Mouse (Mus musculus) myocyte (in vitro differentiated cells): ENCODE data around the gene Metrnl.

Experiments used
- CEBPB ChIP-seq: IDR thresholded peaks from 2 replicates; pipeline ENCODE4 v1.6.1; 2011; ENCODE audit warnings: mild to moderate bottlenecking, moderate library complexity; ENCODE audit not compliant: poor library complexity, insufficient read depth, severe bottlenecking
- E2F4 ChIP-seq: IDR thresholded peaks from one replicate; pipeline ENCODE4 v1.6.1; 2011; ENCODE audit warnings: mild to moderate bottlenecking, control low read depth, moderate library complexity; ENCODE audit not compliant: insufficient read depth
- MAX ChIP-seq: IDR thresholded peaks from one replicate; pipeline ENCODE4 v1.6.1; 2011; ENCODE audit warnings: low read depth, mild to moderate bottlenecking, control low read depth
- MYOD1 ChIP-seq, 3 experiments: IDR thresholded peaks; one replicate each; pipeline ENCODE4 v1.6.1; 2011; ENCODE audit warnings: control low read depth in 2 of 3, low read depth in 2 of 3, mild to moderate bottlenecking in 2 of 3, moderate library complexity in 1 of 3; ENCODE audit not compliant: insufficient read length in 2 of 3, control insufficient read depth in 1 of 3
- MYOG ChIP-seq, 3 experiments: IDR thresholded peaks; one replicate each; pipeline ENCODE4 v1.6.1; 2011; ENCODE audit warnings: control low read depth in 2 of 3, low read depth in 2 of 3, mild to moderate bottlenecking in 2 of 3; ENCODE audit not compliant: insufficient read length in 2 of 3, control insufficient read depth in 1 of 3, insufficient read depth in 1 of 3
- POLR2A ChIP-seq: IDR thresholded peaks from one replicate; pipeline ENCODE4 v1.6.1; 2011; ENCODE audit warnings: low read depth, mild to moderate bottlenecking, control low read depth, moderate library complexity; ENCODE audit not compliant: insufficient read length
- POLR2AphosphoS2 ChIP-seq: IDR thresholded peaks from one replicate; pipeline ENCODE4 v1.6.1; 2011; ENCODE audit warnings: low read depth, control low read depth; ENCODE audit not compliant: insufficient read length
- REST ChIP-seq: IDR thresholded peaks from one replicate; pipeline ENCODE4 v1.6.1; 2011; ENCODE audit warnings: mild to moderate bottlenecking, control low read depth, moderate library complexity; ENCODE audit not compliant: insufficient read depth, insufficient read length
- SRF ChIP-seq: IDR thresholded peaks from one replicate; pipeline ENCODE4 v1.6.1; 2011; ENCODE audit warnings: low read depth; ENCODE audit not compliant: control insufficient read depth, insufficient read length
- TCF12 ChIP-seq: IDR thresholded peaks from one replicate; pipeline ENCODE4 v1.6.1; 2011; ENCODE audit warnings: mild to moderate bottlenecking, control low read depth; ENCODE audit not compliant: poor library complexity, insufficient read depth, severe bottlenecking
- TCF3 ChIP-seq: IDR thresholded peaks from one replicate; pipeline ENCODE4 v1.6.1; 2011; ENCODE audit warnings: low read depth, control low read depth; ENCODE audit not compliant: insufficient read length
- USF1 ChIP-seq: IDR thresholded peaks from one replicate; pipeline ENCODE4 v1.6.1; 2011; ENCODE audit warnings: low read depth, mild to moderate bottlenecking, control low read depth, moderate library complexity

- TF ChIP-seq USF1, result no peak
- TF ChIP-seq POLR2A, result no peak
- no peak for TF ChIP-seq SRF
- TF ChIP-seq TCF12, result no peak
- no peak for TF ChIP-seq E2F4
- no peak for TF ChIP-seq MYOD1 (IDR thresholded peaks at IDR 0.05; ENCODE audit: control insufficient read depth in 1 of 3, insufficient read length in 2 of 3, low read depth in 2 of 3)
- no peak for TF ChIP-seq CEBPB
- TF ChIP-seq MAX, result no peak
- no peak for TF ChIP-seq MYOG (IDR thresholded peaks at IDR 0.05; ENCODE audit: control insufficient read depth in 1 of 3, insufficient read depth in 1 of 3, insufficient read length in 2 of 3, low read depth in 2 of 3)
- no peak for TF ChIP-seq REST
- no peak for TF ChIP-seq POLR2AphosphoS2
- no peak for TF ChIP-seq TCF3
Measured at GRCm38 (mm10) chr11:121661116-121661515, 40.2 kb upstream of the Metrnl start.
